Mouse (Mus musculus): ENCODE results near the gene Meis2. TPM values are rescaled to one million over a fixed set of nuclear protein-coding genes. Genes with fewer than 3 reads are reported as not detected.

Meis2 gene
- polyA plus RNA-seq, 2 experiments = 0.69 to 1.5 TPM

- Histone ChIP-seq H3K9me3 (ENCODE audit: control insufficient read depth, low read length) (no peaks in the 10 kb centered on the region), H3K9ac (replicated peaks) (no peak overlapping the region), H3K27ac (no peak overlapping the region), H3K27me3 (ENCODE audit: control insufficient read depth, insufficient read depth, low read length) (no peaks in the 10 kb centered on the region), H3K4me1 (replicated peaks; ENCODE audit: control insufficient read depth in 2 of 2, insufficient read depth in 2 of 2, low read length in 1 of 2) (no peaks in the 10 kb centered on the region), H3K4me2 (ENCODE audit: low read depth) (no peak overlapping the region), H3K36me3 (replicated peaks; ENCODE audit: control insufficient read depth, insufficient read depth, low read depth) (no peaks in the 10 kb centered on the region), H3K4me3 (ENCODE audit: insufficient read depth in 1 of 2, low read depth in 2 of 2, low read length in 2 of 2) (no peak overlapping the region)
- WGBS (ENCODE audit: insufficient replicate concordance) = 77% methylated on average over 9 of the region's 9 CpGs
- DNase-seq (ENCODE audit: low read depth in 3 of 3, low spot score in 3 of 3) (no peak), ATAC-seq (ENCODE audit: insufficient read depth) (no peak)
- TF ChIP-seq CTCF (IDR thresholded peaks at IDR 0.05; ENCODE audit: low read depth) = no peak
- TF ChIP-seq EP300 (IDR thresholded peaks at IDR 0.05; ENCODE audit: low read depth) = no peak
Measured at GRCm38 (mm10) chr2:116041683-116042262, 23.9 kb downstream of the Meis2 start.

- Histone ChIP-seq H3K36me3 (replicated peaks; ENCODE audit: control insufficient read depth, insufficient read depth, low read depth) (no peaks in the 10 kb centered on the region), H3K4me1 (replicated peaks; ENCODE audit: control insufficient read depth in 2 of 2, insufficient read depth in 2 of 2, low read length in 1 of 2) (no peaks in the 10 kb centered on the region), H3K27me3 (ENCODE audit: control insufficient read depth, insufficient read depth, low read length) (no peaks in the 10 kb centered on the region), H3K9me3 (ENCODE audit: control insufficient read depth, low read length) (no peaks in the 10 kb centered on the region), H3K4me2 (ENCODE audit: low read depth) (no peak overlapping the region), H3K4me3 (ENCODE audit: insufficient read depth in 1 of 2, low read depth in 2 of 2, low read length in 2 of 2) (no peak overlapping the region), H3K27ac (no peak overlapping the region), H3K9ac (replicated peaks) (no peak overlapping the region)
- TF ChIP-seq CTCF (IDR thresholded peaks at IDR 0.05; ENCODE audit: low read depth) (no peak), EP300 (IDR thresholded peaks at IDR 0.05; ENCODE audit: low read depth) (no peak)
- ATAC-seq (ENCODE audit: insufficient read depth) (no peak), DNase-seq (ENCODE audit: low read depth in 3 of 3, low spot score in 3 of 3) (no peak)
- 74% methylated on average over 5 of the region's 5 CpGs for WGBS (ENCODE audit: insufficient replicate concordance)
Measured at GRCm38 (mm10) chr2:116035345-116035744, 30.3 kb downstream of the Meis2 start.

- TF ChIP-seq EP300 (IDR thresholded peaks at IDR 0.05; ENCODE audit: low read depth) = no peak
- no peak for DNase-seq (ENCODE audit: low read depth in 3 of 3, low spot score in 3 of 3)
- H3K36me3 ChIP-seq (replicated peaks; ENCODE audit: control insufficient read depth, insufficient read depth, low read depth) = no peaks in the 10 kb centered on the region
- no peak overlapping the region for H3K4me2 ChIP-seq (ENCODE audit: low read depth)
- H3K4me3 ChIP-seq (ENCODE audit: insufficient read depth in 1 of 2, low read depth in 2 of 2, low read length in 2 of 2) = no peak overlapping the region
- no peaks in the 10 kb centered on the region for H3K9me3 ChIP-seq (ENCODE audit: control insufficient read depth, low read length)
- no peak for ATAC-seq (ENCODE audit: insufficient read depth)
- H3K27me3 ChIP-seq (ENCODE audit: control insufficient read depth, insufficient read depth, low read length) = no peaks in the 10 kb centered on the region
- WGBS (ENCODE audit: insufficient replicate concordance) = 56% methylated on average over 3 of the region's 3 CpGs
- H3K27ac ChIP-seq = no peak overlapping the region
- H3K4me1 ChIP-seq (replicated peaks; ENCODE audit: control insufficient read depth in 2 of 2, insufficient read depth in 2 of 2, low read length in 1 of 2) = no peaks in the 10 kb centered on the region
- H3K9ac ChIP-seq (replicated peaks) = no peak overlapping the region
Measured at GRCm38 (mm10) chr2:116028127-116028526, 37.5 kb downstream of the Meis2 start.

- Histone ChIP-seq H3K4me2 (ENCODE audit: low read depth) (no peak overlapping the region), H3K9ac (replicated peaks) (no peak overlapping the region), H3K4me1 (replicated peaks; ENCODE audit: control insufficient read depth in 2 of 2, insufficient read depth in 2 of 2, low read length in 1 of 2) (peaks cover 0 to 5% of the 10 kb centered on the region in 2 experiments; a peak in 2 of 4 replicates), H3K36me3 (replicated peaks; ENCODE audit: control insufficient read depth, insufficient read depth, low read depth) (no peaks in the 10 kb centered on the region), H3K4me3 (ENCODE audit: insufficient read depth in 1 of 2, low read depth in 2 of 2, low read length in 2 of 2) (no peak overlapping the region), H3K27me3 (ENCODE audit: control insufficient read depth, insufficient read depth, low read length) (no peaks in the 10 kb centered on the region), H3K27ac (no peak overlapping the region), H3K9me3 (ENCODE audit: control insufficient read depth, low read length) (no peaks in the 10 kb centered on the region)
- WGBS (ENCODE audit: insufficient replicate concordance) = 61% methylated on average over 5 of the region's 5 CpGs
- DNase-seq (ENCODE audit: low read depth in 3 of 3, low spot score in 3 of 3) (no peak), ATAC-seq (ENCODE audit: insufficient read depth) (no peak)
- no peak for TF ChIP-seq CTCF (IDR thresholded peaks at IDR 0.05; ENCODE audit: low read depth)
Measured at GRCm38 (mm10) chr2:116022876-116023275, 42.8 kb downstream of the Meis2 start.

- no peaks in the 10 kb centered on the region for H3K36me3 ChIP-seq (replicated peaks; ENCODE audit: control insufficient read depth, insufficient read depth, low read depth)
- no peak overlapping the region for H3K4me2 ChIP-seq (ENCODE audit: low read depth)
- DNase-seq (ENCODE audit: low read depth in 3 of 3, low spot score in 3 of 3) = no peak
- no peak overlapping the region for H3K27ac ChIP-seq
- TF ChIP-seq EP300 (IDR thresholded peaks at IDR 0.05; ENCODE audit: low read depth) (no peak), CTCF (IDR thresholded peaks at IDR 0.05; ENCODE audit: low read depth) (no peak)
- H3K4me3 ChIP-seq (ENCODE audit: insufficient read depth in 1 of 2, low read depth in 2 of 2, low read length in 2 of 2) = no peak overlapping the region
- H3K9ac ChIP-seq (replicated peaks) = no peak overlapping the region
- H3K4me1 ChIP-seq (replicated peaks; ENCODE audit: control insufficient read depth in 2 of 2, insufficient read depth in 2 of 2, low read length in 1 of 2) = peaks cover 0 to 5% of the 10 kb centered on the region in 2 experiments; a peak in 2 of 4 replicates
- no peaks in the 10 kb centered on the region for H3K27me3 ChIP-seq (ENCODE audit: control insufficient read depth, insufficient read depth, low read length)
- WGBS (ENCODE audit: insufficient replicate concordance) = 58% methylated on average over 4 of the region's 4 CpGs
- ATAC-seq (ENCODE audit: insufficient read depth) = no peak
- no peaks in the 10 kb centered on the region for H3K9me3 ChIP-seq (ENCODE audit: control insufficient read depth, low read length)
Measured at GRCm38 (mm10) chr2:116021931-116022330, 43.7 kb downstream of the Meis2 start.

Measured in liver, embryonic 14.5 days (tissue).